Mouse (Mus musculus) 416B (cell line): ENCODE results near the gene Efna5.

Source experiments
- DNase-seq: peaks from one replicate; pipeline ENCODE4 v3.0.0; 2011; ENCODE audit warnings: low read depth

The Efna5 gene

GRCm38 (mm10) chr17:62604309-62604708 is 276.8 kb downstream of the Efna5 start:
- DNase-seq, result peak; percentile 58

GRCm38 (mm10) chr17:62603604-62604003 is 277.5 kb downstream of the Efna5 start:
- peak; percentile 49 for DNase-seq

DNA sequence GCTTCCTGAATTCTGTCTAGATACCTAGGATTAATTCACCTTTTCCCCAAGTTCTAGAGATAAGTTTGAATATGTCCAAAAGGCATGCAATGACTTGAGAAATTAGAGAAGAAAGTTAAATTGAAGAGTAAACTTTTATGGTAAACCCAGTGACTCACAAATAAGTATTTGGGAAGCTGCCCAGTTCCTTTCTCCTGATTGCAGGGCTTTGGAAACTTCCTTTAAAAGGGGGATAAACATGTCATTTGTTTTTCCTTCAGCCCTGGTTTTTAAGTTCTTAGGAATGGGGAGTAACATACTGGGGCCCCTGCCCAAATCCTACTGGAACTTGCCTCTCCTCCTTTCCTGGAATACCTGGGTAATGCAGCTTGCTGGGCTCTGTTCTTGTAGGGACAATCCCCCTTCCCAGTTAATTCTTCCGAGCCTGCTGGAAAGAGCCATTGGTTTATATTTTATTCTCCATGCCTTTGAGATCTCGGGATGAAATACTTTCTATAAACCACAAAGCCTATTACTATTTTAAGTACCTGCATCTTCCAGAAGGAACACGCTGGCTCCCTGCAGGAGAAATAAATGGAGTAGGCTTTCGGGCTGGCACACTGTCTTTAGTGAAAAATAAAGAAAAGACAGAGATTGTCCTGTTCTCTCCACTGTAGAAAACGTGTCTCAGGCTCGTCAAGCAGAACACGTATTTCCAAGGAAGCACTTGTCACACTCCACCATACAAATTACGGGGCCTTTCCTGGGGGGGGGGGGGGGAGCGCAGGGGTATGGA is 282.2 kb downstream of the Efna5 start:
- no peak for DNase-seq

DNA sequence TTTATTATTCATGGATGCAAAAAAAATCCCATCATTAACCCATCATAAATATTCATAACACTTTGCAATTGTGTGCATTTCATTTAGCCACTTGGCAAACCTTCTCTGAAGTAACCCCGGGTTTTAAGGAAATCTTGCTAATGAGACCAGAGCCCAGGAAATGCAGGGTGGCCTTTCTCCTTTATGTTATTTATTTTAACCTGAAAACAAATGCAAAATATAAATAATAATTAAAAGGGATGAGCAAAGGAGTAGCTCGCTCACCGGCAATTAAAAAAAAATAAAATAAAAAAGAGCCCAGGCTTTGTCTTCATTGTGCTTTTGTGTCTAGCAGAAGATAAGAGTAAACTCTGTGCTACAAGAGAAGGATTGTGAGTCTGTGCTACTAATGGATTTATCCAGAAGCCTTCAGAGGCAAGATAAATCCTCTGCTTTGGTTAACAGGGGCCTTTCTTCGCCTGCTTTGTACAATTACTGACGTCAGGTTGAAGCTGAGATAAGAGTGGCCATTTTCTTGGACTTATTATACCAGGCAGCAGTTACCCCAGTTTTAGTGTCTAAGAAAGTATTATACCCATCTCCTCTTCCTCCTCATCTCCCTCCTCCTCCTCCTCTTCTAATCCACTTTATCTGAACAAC is 288.6 kb downstream of the Efna5 start:
- no peak for DNase-seq

GRCm38 (mm10) chr17:62591581-62592435 is 289.3 kb downstream of the Efna5 start:
- DNase-seq, result no peak

GRCm38 (mm10) chr17:62590685-62591460 is 290.2 kb downstream of the Efna5 start:
- DNase-seq, result no peak

- DNase-seq, result no peak
These were observed 301.0 kb downstream of the Efna5 start for GRCm38 (mm10) chr17:62580127-62580526.

DNA sequence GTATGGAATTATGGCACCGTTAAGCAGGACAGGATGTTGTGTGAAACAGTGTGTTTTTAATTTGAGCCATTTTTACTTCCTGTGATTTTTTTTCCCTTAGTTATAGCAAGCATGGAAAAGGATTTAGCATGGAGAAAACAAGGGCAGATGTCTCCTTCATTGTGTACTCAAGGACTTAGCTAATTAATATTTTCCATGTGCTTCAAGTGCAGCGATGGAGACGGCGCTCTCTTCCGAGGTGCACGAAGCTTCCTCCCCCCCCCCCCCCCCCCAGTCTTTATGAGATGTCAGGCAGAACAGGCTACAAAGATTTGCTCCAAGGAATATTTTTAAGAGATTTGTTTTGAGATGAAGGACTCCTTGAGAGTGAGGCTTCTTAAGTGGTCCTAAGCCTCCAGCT is 301.5 kb downstream of the Efna5 start:
- no peak for DNase-seq

- no peak for DNase-seq
These were observed 306.4 kb downstream of the Efna5 start for GRCm38 (mm10) chr17:62574499-62575265.

GRCm38 (mm10) chr17:62570101-62570500 is 311.0 kb downstream of the Efna5 start:
- no peak for DNase-seq

GRCm38 (mm10) chr17:62568019-62568418 is 313.1 kb downstream of the Efna5 start:
- no peak for DNase-seq

GRCm38 (mm10) chr17:62565632-62566031 is 315.5 kb downstream of the Efna5 start:
- DNase-seq, result no peak

DNA sequence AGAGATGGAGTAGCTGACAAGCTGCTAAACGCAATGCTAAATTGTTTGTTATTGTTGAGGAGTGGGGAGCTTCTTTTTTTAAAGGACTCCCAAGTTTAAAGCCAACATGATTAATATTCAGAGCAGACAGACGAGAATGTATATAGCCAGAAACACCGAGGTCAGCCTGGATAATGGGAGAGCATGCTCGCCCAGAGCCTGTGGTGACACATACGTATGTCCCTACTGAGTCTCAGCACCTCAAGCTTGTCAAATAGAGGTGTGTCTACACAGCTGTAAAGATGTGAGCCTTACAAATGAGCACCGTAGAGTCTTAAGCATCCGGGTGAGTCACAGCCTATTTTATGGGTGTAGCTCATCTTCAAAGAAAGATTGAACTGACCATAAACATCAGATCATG is 318.7 kb downstream of the Efna5 start:
- no peak for DNase-seq

DNA sequence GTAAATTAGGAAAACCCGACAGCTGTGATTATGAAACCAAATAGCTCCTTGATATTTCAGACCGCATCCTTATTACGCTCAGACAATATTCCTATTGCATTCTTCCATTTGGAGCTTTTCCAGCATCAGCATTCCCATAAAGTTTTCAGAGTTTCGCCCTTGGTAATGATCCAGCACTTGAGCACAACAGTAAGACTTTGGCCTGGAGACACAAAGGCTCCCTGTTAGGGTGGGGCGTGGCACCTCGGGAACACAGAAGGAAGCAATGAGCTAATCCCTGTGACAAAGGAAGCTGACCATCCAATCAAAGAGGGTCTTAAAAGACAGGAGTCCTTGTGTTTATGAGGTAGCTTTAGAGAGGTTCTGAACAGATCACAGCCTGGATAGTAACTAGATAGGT is 323.9 kb downstream of the Efna5 start:
- DNase-seq, result no peak
